Mouse (Mus musculus): Measurements from ENCODE around the gene RPS10-NUDT3.
A peak's percentile ranks its signal among the peaks of the same experiment; 100 is the strongest.
"Not testable (repeated sequence)": the region's sequence is repeated elsewhere in the genome, so short reads cannot be mapped to it uniquely, and the experiment has no call there.

The RPS10-NUDT3 gene

DNA sequence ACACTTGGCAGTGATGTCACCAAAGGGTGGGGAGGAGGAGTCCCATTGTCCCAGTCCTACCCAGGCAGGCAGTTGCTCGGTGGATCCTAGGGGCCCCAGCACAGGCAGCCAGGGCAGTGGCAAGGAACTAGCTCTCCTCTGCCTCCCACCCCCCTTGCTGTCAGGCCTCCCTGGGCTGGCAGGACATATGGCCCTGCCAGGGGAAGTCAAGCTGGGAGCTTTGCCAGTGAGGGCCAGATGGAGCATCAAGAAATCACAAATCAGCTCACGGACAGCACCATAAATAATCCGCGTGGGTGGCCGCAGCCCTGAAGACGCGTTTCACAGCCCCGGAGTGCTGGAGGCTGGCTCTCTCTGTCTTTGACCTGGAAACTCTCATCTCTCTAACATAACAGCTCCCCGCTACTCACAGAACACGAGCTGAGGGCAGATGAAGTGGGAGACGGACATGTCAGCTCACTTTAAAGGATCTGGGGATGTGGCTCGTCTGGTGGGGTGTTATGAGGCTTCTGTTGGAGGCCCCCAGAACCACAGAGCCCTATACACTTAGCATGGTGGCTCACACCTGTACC, 7.6 kb upstream of the RPS10-NUDT3 start:
- DNase-seq (ENCODE audit: low spot score in 2 of 2): peak; percentile 53 to 89

DNA sequence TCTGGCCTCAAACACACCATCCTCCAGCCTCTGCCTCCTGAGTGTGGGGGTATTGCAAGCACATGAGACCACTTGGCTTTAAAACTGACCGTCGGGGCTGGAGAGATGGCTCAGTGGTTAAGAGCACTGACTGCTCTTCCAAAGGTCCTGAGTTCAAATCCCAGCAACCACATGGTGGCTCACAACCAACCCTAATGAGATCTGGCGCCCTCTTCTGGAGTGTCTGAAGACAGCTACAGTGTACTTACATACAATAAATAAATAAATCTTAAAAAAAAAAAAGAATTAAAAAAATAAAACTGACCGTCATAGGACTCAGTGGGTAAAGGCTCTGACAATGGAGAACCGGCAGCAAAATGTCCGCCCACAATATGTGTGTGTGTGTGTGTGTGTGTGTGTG, 4.8 kb upstream of the RPS10-NUDT3 start:
- DNase-seq (ENCODE audit: low spot score in 2 of 2): not testable (repeated sequence)

DNA sequence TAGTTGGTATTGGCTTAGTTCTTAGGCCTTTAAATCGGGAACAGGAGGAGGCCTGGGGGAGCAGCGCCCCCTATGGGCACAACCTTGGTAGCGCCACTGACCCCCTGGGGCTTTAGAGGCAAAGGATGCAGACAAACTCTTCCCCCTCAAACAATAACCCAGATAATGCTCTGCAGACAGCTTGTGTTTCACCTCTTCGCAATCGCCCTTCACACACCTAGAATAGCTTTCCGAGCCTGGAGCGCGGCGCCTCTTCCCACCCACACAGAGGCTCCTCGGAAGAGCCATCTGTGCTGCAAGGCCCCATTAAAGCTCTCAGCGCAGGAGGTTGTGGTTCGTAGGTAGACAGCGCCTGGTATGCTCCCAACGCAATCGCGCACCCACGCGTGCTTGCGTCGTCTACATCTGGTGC, 3.9 kb upstream of the RPS10-NUDT3 start:
- no peak for DNase-seq (ENCODE audit: low spot score in 2 of 2)

GRCm38 (mm10) chr17:27637333-27637732, 2.3 kb upstream of the RPS10-NUDT3 start:
- DNase-seq (ENCODE audit: low spot score in 2 of 2): no peak

DNA sequence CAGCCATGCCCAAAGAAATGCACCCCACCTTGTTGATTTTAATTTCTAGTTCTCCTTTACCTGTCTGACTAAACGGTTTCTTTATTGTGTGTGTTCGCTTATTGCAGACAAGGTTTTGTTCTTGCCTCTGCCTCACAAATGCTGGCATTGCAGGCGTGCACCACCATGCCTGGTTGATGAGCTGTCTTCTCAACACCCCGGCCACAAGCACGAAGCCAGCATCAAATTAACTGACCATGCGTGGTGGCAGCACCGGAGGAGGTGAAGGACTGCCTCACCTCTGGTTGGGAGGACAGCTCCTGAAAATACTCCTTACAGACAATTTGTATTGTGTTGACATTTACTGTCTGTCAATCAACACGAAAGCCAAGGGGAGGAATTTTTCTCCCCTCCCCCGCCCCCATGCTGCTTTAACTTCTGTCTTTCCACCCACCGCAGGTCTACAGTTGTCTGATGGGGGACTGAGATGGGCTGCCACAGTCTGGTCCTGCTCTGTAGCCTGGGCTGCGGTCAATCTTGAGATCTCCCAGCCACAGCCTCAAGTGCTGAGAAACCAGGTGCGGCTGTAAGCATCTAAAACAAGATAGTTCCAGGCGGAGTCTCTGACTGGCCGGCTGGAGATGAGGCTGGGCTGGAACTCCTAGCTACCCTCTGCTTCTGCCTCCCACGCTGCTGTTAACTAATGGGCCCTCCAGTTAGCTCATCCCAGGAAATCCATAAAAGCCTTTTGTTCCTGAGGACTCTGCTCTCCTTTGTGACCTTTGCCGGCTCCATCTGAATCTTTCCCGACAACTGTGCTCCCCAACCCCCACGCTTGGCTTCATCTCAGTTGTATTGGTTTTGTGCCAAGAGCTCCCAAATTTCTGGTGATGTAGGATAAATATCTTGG, 1.4 kb upstream of the RPS10-NUDT3 start, which contains the start of gene Rps10:
Rps10 (minus strand) TSS at position 538 of the 889 bp plus-strand sequence.
- DNase-seq (ENCODE audit: low spot score in 2 of 2): peak in 1 of 2 experiments; percentile 28

DNA sequence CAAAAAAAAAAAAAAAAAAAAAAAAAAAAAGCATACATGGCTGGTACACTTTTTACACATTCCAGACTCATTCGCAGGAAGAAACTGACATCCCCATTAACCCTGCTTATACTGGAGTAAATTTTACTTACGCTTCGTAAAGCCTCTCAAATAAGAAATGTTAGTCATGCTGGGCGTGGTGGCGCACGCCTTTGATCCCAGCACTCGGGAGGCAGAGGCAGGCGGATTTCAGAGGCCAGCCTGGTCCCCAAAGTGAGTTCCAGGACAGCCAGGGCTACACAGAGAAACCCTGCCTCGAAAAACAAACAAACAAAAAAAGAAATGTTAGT, 517 bp upstream of the RPS10-NUDT3 start:
- DNase-seq (ENCODE audit: low spot score in 2 of 2): not testable (repeated sequence)

- DNase-seq (ENCODE audit: low spot score in 2 of 2): peak; percentile 65 to 87
These were observed 5.6 kb downstream of the RPS10-NUDT3 start for GRCm38 (mm10) chr17:27629249-27630020.

GRCm38 (mm10) chr17:27628376-27628775, 6.6 kb downstream of the RPS10-NUDT3 start:
- no peak for DNase-seq (ENCODE audit: low spot score in 2 of 2)

GRCm38 (mm10) chr17:27627451-27627850, 7.6 kb downstream of the RPS10-NUDT3 start:
- no peak for DNase-seq (ENCODE audit: low spot score in 2 of 2)

DNA sequence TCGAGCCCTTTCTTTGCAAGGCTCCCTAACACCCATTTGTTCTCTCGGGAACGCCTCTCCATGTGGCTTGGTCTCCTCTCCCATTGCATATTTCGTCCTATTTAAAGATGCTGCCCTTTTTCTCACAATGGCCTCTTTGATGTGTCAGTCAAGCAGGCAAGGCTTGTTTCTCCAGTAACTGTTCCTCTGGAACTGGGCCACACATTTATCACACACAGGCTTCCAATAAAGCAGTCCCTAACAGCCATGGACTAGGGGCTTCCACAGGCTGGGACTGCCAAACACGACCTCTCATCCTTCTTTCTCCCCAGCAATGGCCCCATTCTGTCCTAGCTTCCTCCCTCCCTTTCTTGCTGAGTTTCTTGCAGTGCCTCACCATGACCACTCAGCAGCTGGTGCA, 8.3 kb downstream of the RPS10-NUDT3 start:
- DNase-seq (ENCODE audit: low spot score in 2 of 2): no peak

DNA sequence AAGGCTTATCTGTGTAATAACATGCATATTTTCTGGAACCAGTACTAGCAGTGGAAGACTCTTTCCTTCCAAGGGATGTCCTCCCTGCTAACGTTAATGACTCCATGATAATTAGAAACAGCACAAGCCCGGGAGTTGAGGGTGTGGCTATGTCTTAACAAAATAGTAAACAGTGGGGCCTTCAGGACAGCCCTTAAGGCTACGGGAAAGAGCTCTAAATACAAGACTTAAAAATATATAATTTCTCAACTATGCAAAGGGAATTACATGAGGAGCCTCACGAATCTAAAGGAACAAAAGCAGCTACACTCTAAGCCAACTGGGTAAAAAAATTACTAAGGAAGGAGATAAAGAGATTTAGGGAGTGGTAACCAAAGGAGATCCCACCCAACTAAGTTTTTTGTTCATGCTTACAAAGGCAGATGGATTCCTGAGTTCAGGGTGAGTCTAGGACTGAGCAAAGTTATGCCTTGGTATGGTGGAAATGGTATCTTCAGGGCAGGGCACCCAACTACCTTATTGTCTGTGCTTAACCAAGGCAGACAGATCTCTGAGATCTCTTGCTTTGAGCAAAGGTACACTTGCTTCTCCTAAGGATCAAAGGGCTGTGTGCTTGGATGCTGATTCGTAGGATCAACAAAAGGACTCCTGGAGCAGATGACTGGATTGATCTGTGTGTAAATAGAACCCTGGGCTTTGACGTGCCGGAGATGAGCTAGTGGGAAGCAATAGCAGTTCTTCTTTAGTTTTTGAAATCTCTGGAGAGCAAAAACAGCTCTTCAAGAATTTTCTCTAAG, 9.4 kb downstream of the RPS10-NUDT3 start:
- DNase-seq (ENCODE audit: low spot score in 2 of 2): no peak

- peak; percentile 73 to 93 for DNase-seq (ENCODE audit: low spot score in 2 of 2)
These were observed 11.4 kb downstream of the RPS10-NUDT3 start, which contains the start of gene Nudt3 for GRCm38 (mm10) chr17:27623360-27624326. Gene Nudt3, minus strand, starts transcription at chr17:27623495.

DNA sequence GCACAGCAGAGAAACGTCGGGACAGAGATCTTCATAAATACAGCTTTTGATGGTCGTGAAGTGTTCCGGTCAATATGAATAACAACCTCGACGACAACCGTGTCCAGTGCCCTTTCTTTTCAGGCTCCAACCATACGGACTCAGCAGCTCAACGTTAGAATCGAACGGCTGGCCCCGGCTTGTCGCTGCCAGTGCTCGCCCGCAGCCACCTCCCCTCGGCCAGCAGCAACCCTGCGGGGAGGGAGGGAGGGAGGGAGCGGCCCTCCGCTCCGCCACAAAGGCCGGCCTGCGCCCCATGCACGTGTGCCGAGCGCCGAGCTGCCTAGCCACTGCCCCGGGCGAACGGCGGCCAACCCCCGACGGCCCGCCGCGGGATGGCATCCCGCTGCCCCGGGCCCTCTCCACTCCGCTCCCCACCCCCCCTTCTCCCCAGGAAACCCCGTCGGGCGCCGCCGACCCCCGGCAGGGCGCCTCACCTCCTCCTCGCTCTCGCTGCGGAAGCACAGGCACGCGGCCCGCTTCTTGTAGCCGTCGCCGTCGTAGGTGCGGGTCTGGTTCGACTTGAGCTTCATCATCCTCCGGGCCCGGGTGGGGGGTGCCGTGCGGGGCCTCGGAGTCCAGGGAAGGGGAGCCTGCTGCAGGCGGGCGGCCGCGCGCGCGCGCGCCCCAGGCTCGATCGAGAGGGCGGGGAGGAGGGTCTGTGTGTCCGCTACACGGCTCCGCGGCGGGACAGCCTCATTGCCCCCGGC, 12.2 kb downstream of the RPS10-NUDT3 start:
- DNase-seq (ENCODE audit: low spot score in 2 of 2): peak; percentile 46 to 56

GRCm38 (mm10) chr17:27621705-27622531, 13.1 kb downstream of the RPS10-NUDT3 start:
- DNase-seq (ENCODE audit: low spot score in 2 of 2): no peak

DNA sequence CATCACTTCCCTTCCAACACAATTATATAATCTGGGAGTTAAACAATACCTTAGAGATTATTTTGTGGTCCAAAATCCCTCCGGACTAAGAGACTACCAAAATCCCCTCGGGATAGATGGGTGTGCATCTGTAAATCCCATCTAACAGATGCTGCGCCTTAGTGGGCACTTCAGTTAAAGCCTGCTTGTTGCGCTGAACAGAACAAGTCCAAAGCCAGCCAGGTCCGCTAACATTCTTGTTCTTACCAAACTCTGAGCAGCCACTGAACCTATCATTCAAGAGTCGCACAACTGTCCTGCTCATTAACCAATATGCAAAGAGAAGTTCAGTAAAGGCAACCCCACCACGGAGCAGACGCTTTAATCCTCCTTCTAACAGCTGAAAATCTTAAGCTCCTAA, 13.9 kb downstream of the RPS10-NUDT3 start:
- no peak for DNase-seq (ENCODE audit: low spot score in 2 of 2)

DNA sequence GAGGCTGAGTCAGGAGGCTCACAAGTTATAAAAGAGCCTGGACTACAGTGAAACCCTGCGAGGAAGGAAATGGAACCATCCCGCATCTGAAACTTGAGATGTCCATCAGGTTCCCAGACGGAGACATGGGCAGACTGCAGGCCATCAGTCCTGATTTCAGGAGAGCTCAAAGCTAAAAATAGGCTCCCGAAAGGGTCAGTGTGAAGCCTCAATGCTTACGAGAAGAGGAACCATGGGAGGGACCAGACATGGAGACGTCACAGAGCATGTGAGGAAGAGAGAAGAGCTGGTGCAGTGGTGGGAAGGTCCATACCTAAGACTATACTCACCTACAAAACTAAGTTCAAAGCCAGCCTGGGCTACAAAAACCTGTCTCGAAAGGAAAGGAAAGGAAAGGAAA, 19.6 kb downstream of the RPS10-NUDT3 start:
- DNase-seq (ENCODE audit: low spot score in 2 of 2): no peak

GRCm38 (mm10) chr17:27613016-27613415, 22.0 kb downstream of the RPS10-NUDT3 start:
- DNase-seq (ENCODE audit: low spot score in 2 of 2): no peak

GRCm38 (mm10) chr17:27611994-27612393, 23.0 kb downstream of the RPS10-NUDT3 start:
- no peak for DNase-seq (ENCODE audit: low spot score in 2 of 2)

DNA sequence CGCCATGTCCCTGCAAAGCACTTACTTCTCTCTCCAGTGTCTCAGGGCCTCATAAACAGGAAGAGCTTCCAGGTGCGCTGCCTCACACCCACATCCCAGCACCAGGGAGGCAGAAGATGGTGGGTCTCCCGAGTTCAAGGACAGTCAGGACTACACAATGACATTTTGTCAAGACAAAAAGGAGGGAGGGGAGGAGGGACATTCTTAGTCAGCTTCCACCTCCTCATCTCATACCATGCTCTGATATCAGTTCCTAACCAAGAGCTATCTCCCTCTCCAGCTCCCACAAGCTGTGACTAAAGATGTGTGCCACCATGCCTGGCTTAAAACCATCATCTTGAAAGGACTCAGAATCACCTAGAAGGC, 23.5 kb downstream of the RPS10-NUDT3 start:
- no peak for DNase-seq (ENCODE audit: low spot score in 2 of 2)
